Mouse (Mus musculus): ENCODE results near the gene Slc35f3.
A peak's percentile ranks its signal among the peaks of the same experiment; 100 is the strongest.

Gene Slc35f3

GRCm38 (mm10) chr8:126339357-126339756 is 41.0 kb downstream of the Slc35f3 start:
- no peak for DNase-seq

- DNase-seq: no peak
Measured at GRCm38 (mm10) chr8:126341200-126341599, 42.8 kb downstream of the Slc35f3 start.

- DNase-seq: no peak
Measured at GRCm38 (mm10) chr8:126343427-126343826, 45.1 kb downstream of the Slc35f3 start.

GRCm38 (mm10) chr8:126345100-126345499 is 46.7 kb downstream of the Slc35f3 start:
- no peak for DNase-seq

- no peak for DNase-seq
Measured at GRCm38 (mm10) chr8:126353259-126353658, 54.9 kb downstream of the Slc35f3 start.

GRCm38 (mm10) chr8:126357946-126358345 is 59.6 kb downstream of the Slc35f3 start:
- no peak for DNase-seq

- no peak for DNase-seq
Measured at GRCm38 (mm10) chr8:126359296-126359695, 60.9 kb downstream of the Slc35f3 start.

- no peak for DNase-seq
Measured at GRCm38 (mm10) chr8:126360106-126360505, 61.7 kb downstream of the Slc35f3 start.

- no peak for DNase-seq
Measured at GRCm38 (mm10) chr8:126360701-126361100, 62.3 kb downstream of the Slc35f3 start.

- no peak for DNase-seq
Measured at GRCm38 (mm10) chr8:126366251-126366650, 67.9 kb downstream of the Slc35f3 start.

- no peak for DNase-seq
Measured at GRCm38 (mm10) chr8:126368349-126369054, 70.1 kb downstream of the Slc35f3 start.

GRCm38 (mm10) chr8:126371871-126372270 is 73.5 kb downstream of the Slc35f3 start:
- no peak for DNase-seq

- no peak for DNase-seq
Measured at GRCm38 (mm10) chr8:126379580-126379979, 81.2 kb downstream of the Slc35f3 start.

GRCm38 (mm10) chr8:126380141-126380540 is 81.8 kb downstream of the Slc35f3 start:
- DNase-seq: no peak

- DNase-seq: no peak
Measured at GRCm38 (mm10) chr8:126381299-126381698, 82.9 kb downstream of the Slc35f3 start.

- peak; percentile 45 for DNase-seq
Measured at GRCm38 (mm10) chr8:126382216-126382615, 83.9 kb downstream of the Slc35f3 start.

GRCm38 (mm10) chr8:126382749-126383148 is 84.4 kb downstream of the Slc35f3 start:
- peak; percentile 61 for DNase-seq

GRCm38 (mm10) chr8:126387566-126387965 is 89.2 kb downstream of the Slc35f3 start:
- DNase-seq: no peak

- no peak for DNase-seq
Measured at GRCm38 (mm10) chr8:126391541-126391940, 93.2 kb downstream of the Slc35f3 start.

- DNase-seq: no peak
Measured at GRCm38 (mm10) chr8:126395386-126395785, 97.0 kb downstream of the Slc35f3 start.

GRCm38 (mm10) chr8:126395917-126396316 is 97.6 kb downstream of the Slc35f3 start:
- DNase-seq: peak; percentile 28

GRCm38 (mm10) chr8:126398349-126398748 is 100.0 kb downstream of the Slc35f3 start:
- no peak for DNase-seq

GRCm38 (mm10) chr8:126404550-126404949 is 106.2 kb downstream of the Slc35f3 start:
- peak; percentile 79 for DNase-seq

GRCm38 (mm10) chr8:126405030-126405429 is 106.7 kb downstream of the Slc35f3 start:
- no peak for DNase-seq

- DNase-seq: no peak
Measured at GRCm38 (mm10) chr8:126420834-126421233, 122.5 kb downstream of the Slc35f3 start.

All from embryo, embryonic 11 days (tissue).